Mouse (Mus musculus): ENCODE data around the gene Rprd1b.

DNA sequence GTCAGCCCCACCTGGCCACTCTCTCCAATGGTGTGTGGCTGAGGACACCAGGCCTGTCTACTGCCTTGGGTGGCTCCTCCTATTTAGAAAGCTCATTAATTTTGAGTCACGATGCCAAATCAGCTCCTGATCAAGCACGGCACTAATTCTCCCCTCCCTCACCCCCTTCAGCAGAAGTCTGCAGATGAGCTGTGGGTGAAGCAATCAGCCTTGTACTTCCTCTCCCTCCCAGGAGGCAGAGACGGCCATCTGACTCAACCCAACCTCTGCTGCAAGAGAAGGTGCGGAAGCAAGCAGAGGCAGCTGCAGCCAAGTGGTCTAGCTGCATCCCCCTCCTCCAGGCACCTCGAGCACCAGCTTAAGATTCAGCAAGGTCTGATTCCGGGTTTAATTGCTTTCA lies 37.3 kb upstream of the Rprd1b start:
- TF ChIP-seq POLR2A (IDR thresholded peaks at IDR 0.05; ENCODE audit: insufficient read length, low read depth) (no peak), POLR2AphosphoS2 (IDR thresholded peaks at IDR 0.05; ENCODE audit: insufficient read length, low read depth) (no peak), E2F4 (IDR thresholded peaks at IDR 0.05; ENCODE audit: insufficient read depth) (no peak), MAX (IDR thresholded peaks at IDR 0.05; ENCODE audit: low read depth) (no peak), TCF12 (IDR thresholded peaks at IDR 0.05; ENCODE audit: insufficient read depth, poor library complexity, severe bottlenecking) (no peak), MYOD1 (IDR thresholded peaks at IDR 0.05; ENCODE audit: control insufficient read depth in 1 of 3, insufficient read length in 2 of 3, low read depth in 2 of 3) (no peak), CEBPB (IDR thresholded peaks at IDR 0.05; ENCODE audit: insufficient read depth, poor library complexity, severe bottlenecking) (no peak), MYOG (IDR thresholded peaks at IDR 0.05; ENCODE audit: control insufficient read depth in 1 of 3, insufficient read depth in 1 of 3, insufficient read length in 2 of 3, low read depth in 2 of 3) (no peak), TCF3 (IDR thresholded peaks at IDR 0.05; ENCODE audit: insufficient read length, low read depth) (no peak), USF1 (IDR thresholded peaks at IDR 0.05; ENCODE audit: low read depth) (no peak)
